12 mouse cellular contexts compared by ENCODE assay signal in genomic region chr4:107921152-107921695, GRCm38 (mm10). TPM values are rescaled to one million over a fixed set of nuclear protein-coding genes. Genes with fewer than 3 reads are reported as not detected.
A peak's percentile ranks its signal among the peaks of the same experiment; 100 is the strongest.
DNase-seq lines count a peak whose midpoint lies in the region; ATAC-seq and TF ChIP-seq lines count a peak whose summit lies in the region.
"Had no signal": no experiment of that assay in that cellular context is flagged by ENCODE, and none has a peak within 500 bp of the region (broad histone marks: within the 10 kb centered on the region; RNA-seq: fewer than 3 reads in every experiment).

No protein-coding gene starts in this region.

- no peaks in the 10 kb centered on the region for H3K36me3 ChIP-seq in lung, embryonic 16.5 days (ENCODE audit: control insufficient read depth, insufficient read depth, low read length)
- H3K36me3 ChIP-seq in kidney, postnatal 0 days (ENCODE audit: insufficient read depth, low read length), result no peaks in the 10 kb centered on the region

- no peak overlapping the region for H3K27ac ChIP-seq in lung, embryonic 16.5 days (ENCODE audit: low read length)
- peak overlapping the region; percentile 86; the same call in 1 of the 2 replicates for H3K27ac ChIP-seq in kidney, postnatal 0 days

- no peaks in the 10 kb centered on the region for H3K9me3 ChIP-seq in lung, embryonic 16.5 days (ENCODE audit: control insufficient read depth, low read length)
- no peaks in the 10 kb centered on the region for H3K9me3 ChIP-seq in kidney, postnatal 0 days (replicated peaks; ENCODE audit: low read length)

- no peak overlapping the region for H3K4me3 ChIP-seq in lung, embryonic 16.5 days (ENCODE audit: low read length)
- no peak overlapping the region for H3K4me3 ChIP-seq in lung, adult 2 months (replicated peaks; ENCODE audit: extremely low read depth, low read depth, low read length)
- H3K4me3 ChIP-seq in kidney, postnatal 0 days (replicated peaks; ENCODE audit: low read depth, low read length), result no peak overlapping the region

- 43% methylated on average over 8 of the region's 8 CpGs for WGBS in lung, embryonic 16.5 days
- 47% methylated on average over 8 of the region's 8 CpGs for WGBS in lung, adult 2 months
- 41% methylated on average over 8 of the region's 8 CpGs for WGBS in kidney, postnatal 0 days

- no peak overlapping the region for H3K9ac ChIP-seq in lung, embryonic 16.5 days (ENCODE audit: low read length)
- peak overlapping the region; percentile 32; the same call in 1 of the 2 replicates for H3K9ac ChIP-seq in kidney, postnatal 0 days (ENCODE audit: low read depth, low read length)

- no peak for TF ChIP-seq POLR2A in lung, adult 2 months (IDR thresholded peaks at IDR 0.05; ENCODE audit: borderline replicate concordance, extremely low read depth, low read depth, low read length)

- no peak for ATAC-seq in lung, embryonic 16.5 days (ENCODE audit: low read depth)
- ATAC-seq in kidney, postnatal 0 days (replicated peaks; ENCODE audit: low FRiP score, low read depth), result no peak
- peak; percentile 19; the same call in 1 of the 2 replicates for ATAC-seq in megakaryocyte progenitor cell, adult 5-6 weeks (replicated peaks; ENCODE audit: poor library complexity)
- ATAC-seq: Patski had no signal

- no peak for DNase-seq in lung, adult 2 months
- DNase-seq in adrenal gland, postnatal 25 days, result peak; percentile 71
- DNase-seq in kidney, postnatal 0 days (ENCODE audit: low spot score), result peak; percentile 66
- DNase-seq in frontal cortex, postnatal 36 days (ENCODE audit: low spot score in 2 of 2), result no peak
- DNase-seq in embryo, embryonic 11 days, result no peak
- DNase-seq in left cerebral cortex, adult 8-10 months (ENCODE audit: low spot score in 2 of 2), result no peak
- DNase-seq: cerebellum, postnatal 14 days had no signal

- H3K27me3 ChIP-seq in lung, embryonic 16.5 days (ENCODE audit: control insufficient read depth, insufficient read depth, low read depth, low read length), result no peaks in the 10 kb centered on the region
- H3K27me3 ChIP-seq in kidney, postnatal 0 days (ENCODE audit: insufficient read depth, low read length), result no peaks in the 10 kb centered on the region
- H3K27me3 ChIP-seq: Patski had no signal

- peaks cover 19% of the 10 kb centered on the region for H3K4me1 ChIP-seq in lung, embryonic 16.5 days (replicated peaks; ENCODE audit: control insufficient read depth, insufficient read depth, low read length)
- H3K4me1 ChIP-seq in lung, adult 2 months (ENCODE audit: control insufficient read depth, insufficient read depth, low read length), result peaks cover 11% of the 10 kb centered on the region
- peaks cover 19% of the 10 kb centered on the region for H3K4me1 ChIP-seq in kidney, postnatal 0 days (replicated peaks; ENCODE audit: insufficient read depth, low read length)

- H3K4me2 ChIP-seq in lung, embryonic 16.5 days (ENCODE audit: low read depth, low read length), result 0 out of 2 replicates have a peak overlapping the region, but pooled peaks have one; percentile 60
- H3K4me2 ChIP-seq in kidney, postnatal 0 days (ENCODE audit: low read length), result peak overlapping the region; percentile 70; the same call in 1 of the 2 replicates

- no peak for TF ChIP-seq CTCF in lung, adult 2 months (IDR thresholded peaks at IDR 0.05; ENCODE audit: insufficient read depth, low read length)
- TF ChIP-seq CTCF in kidney, postnatal 0 days (IDR thresholded peaks at IDR 0.05; ENCODE audit: low read depth), result no peak

RNA-seq across cellular contexts. Expression of gene Cpt2, which starts 2.2 kb away (rescaled TPM):
- polyA plus RNA-seq in lung, embryonic 16.5 days (2015; fragmentation: Nextera tagmentation; extraction: Ambion mirVana), result 43.7 and 51.1 TPM in 2 replicates
- polyA plus RNA-seq in lung, adult 2 months (2012; rRNA removed), result 65.3 and 68.3 TPM in 2 replicates
- total RNA-seq in adrenal gland, postnatal 25 days (2021), result 180 TPM in 2 replicates
- polyA plus RNA-seq in kidney, postnatal 0 days (2015; fragmentation: Nextera tagmentation; extraction: Ambion mirVana), result 82.8 and 94.0 TPM in 2 replicates
- 20.9 and 22.2 TPM in 2 replicates for total RNA-seq in megakaryocyte progenitor cell, adult 5-6 weeks (2015)
- 19.0 and 19.7 TPM in 2 replicates for total RNA-seq in megakaryocyte progenitor cell, adult 5-6 weeks (2017)
- total RNA-seq in left cerebral cortex, adult 8-10 months (2022), result 10 to 100 TPM in 1 of 4 experiments, 1 to 10 TPM in 3; 5.8 to 11.3 (median 8.4) TPM

RNA-seq across cellular contexts. Expression of gene 0610037L13Rik, which starts 31.6 kb away (rescaled TPM):
- 117 and 121 TPM in 2 replicates for polyA plus RNA-seq in lung, embryonic 16.5 days (2015; fragmentation: Nextera tagmentation; extraction: Ambion mirVana)
- 31.5 and 40.9 TPM in 2 replicates for polyA plus RNA-seq in lung, adult 2 months (2012; rRNA removed)
- 53.2 and 79.0 TPM in 2 replicates for total RNA-seq in adrenal gland, postnatal 25 days (2021)
- 124 and 129 TPM in 2 replicates for polyA plus RNA-seq in kidney, postnatal 0 days (2015; fragmentation: Nextera tagmentation; extraction: Ambion mirVana)
- 59.8 and 60.9 TPM in 2 replicates for total RNA-seq in megakaryocyte progenitor cell, adult 5-6 weeks (2015)
- total RNA-seq in megakaryocyte progenitor cell, adult 5-6 weeks (2017), result 44.5 and 65.4 TPM in 2 replicates
- 10 to 100 TPM; 51.1 to 59.8 (median 55.1) TPM for total RNA-seq in left cerebral cortex, adult 8-10 months (2022)

RNA-seq across cellular contexts. Expression of gene Magoh, which starts 41.7 kb away (rescaled TPM):
- polyA plus RNA-seq in lung, embryonic 16.5 days (2015; fragmentation: Nextera tagmentation; extraction: Ambion mirVana), result 176 and 181 TPM in 2 replicates
- 22.3 and 39.3 TPM in 2 replicates for polyA plus RNA-seq in lung, adult 2 months (2012; rRNA removed)
- 71.6 and 79.4 TPM in 2 replicates for total RNA-seq in adrenal gland, postnatal 25 days (2021)
- polyA plus RNA-seq in kidney, postnatal 0 days (2015; fragmentation: Nextera tagmentation; extraction: Ambion mirVana), result 199 and 226 TPM in 2 replicates
- 241 and 247 TPM in 2 replicates for total RNA-seq in megakaryocyte progenitor cell, adult 5-6 weeks (2015)
- 327 and 344 TPM in 2 replicates for total RNA-seq in megakaryocyte progenitor cell, adult 5-6 weeks (2017)
- 10 to 100 TPM; 34.5 to 39.3 (median 36.4) TPM for total RNA-seq in left cerebral cortex, adult 8-10 months (2022)

RNA-seq across cellular contexts. Expression of gene Slc1a7, which starts 46.9 kb away (rescaled TPM):
- polyA plus RNA-seq in lung, embryonic 16.5 days (2015; fragmentation: Nextera tagmentation; extraction: Ambion mirVana), result 0.16 and 0.19 TPM in 2 replicates
- polyA plus RNA-seq in lung, adult 2 months (2012; rRNA removed), result 0.39 and 0.48 TPM in 2 replicates
- 0.58 TPM in 1 of 2 replicates, not detected in the other for total RNA-seq in adrenal gland, postnatal 25 days (2021)
- polyA plus RNA-seq in kidney, postnatal 0 days (2015; fragmentation: Nextera tagmentation; extraction: Ambion mirVana), result 0.05 TPM in 1 of 2 replicates, not detected in the other
- not detected in 2 replicates for total RNA-seq in megakaryocyte progenitor cell, adult 5-6 weeks (2015)
- total RNA-seq in megakaryocyte progenitor cell, adult 5-6 weeks (2017), result not detected in 2 replicates
- total RNA-seq in left cerebral cortex, adult 8-10 months (2022), result under 1 TPM in 3 of 4 experiments, not detected in 1; 0.24 to 0.42 (median 0.27) TPM
- total RNA-seq: left cerebral cortex, postnatal 10 days; monocyte, adult 5-6 weeks had no signal

Comparison
In these comparisons a context has a peak if more than half of its experiments do, and no peak if none do; other contexts are left out.
1. DNase-seq: peak in adrenal gland, postnatal 25 days (single experiment) and kidney, postnatal 0 days (single experiment); none in lung, adult 2 months (single experiment), frontal cortex, postnatal 36 days (0 of 2), embryo, embryonic 11 days (single experiment) and left cerebral cortex, adult 8-10 months (0 of 2).